Mouse (Mus musculus) regulatory T cell (primary cell): ENCODE data around the gene Fam131b.

Experiments used
- in situ Hi-C: fragments of 300-600 bp; cut with MboI, MseI; formaldehyde crosslinking; loops from one replicate; pipeline ENCODE4 v1.15.1; 2025; ENCODE audit warnings: high pct_unique_total_duplicates

Gene Fam131b

GRCm38 (mm10) chr6:42324482-42325267 lies at the start of gene Fam131b:
TSS of gene Fam131b (minus strand) at chr6:42324643.
- in situ Hi-C loops, result loop anchor here (25.0 kb wide), 1 partner anchor 263 kb away; the partner anchor contains the start of gene Tcaf3

- in situ Hi-C loops, result loop anchor here (10.0 kb wide), 1 partner anchor 211 kb away; no protein-coding TSS in a partner anchor
These were observed 49.4 kb upstream of the Fam131b start for GRCm38 (mm10) chr6:42373669-42374430.

GRCm38 (mm10) chr6:42372816-42373547 lies 48.5 kb upstream of the Fam131b start, which contains the start of gene Epha1:
TSS of gene Epha1 (minus strand) at chr6:42373268.
- in situ Hi-C loops, result loop anchor here (10.0 kb wide), 1 partner anchor 212 kb away; no protein-coding TSS in a partner anchor

- in situ Hi-C loops, result loop anchor here (10.0 kb wide), 1 partner anchor 212 kb away; no protein-coding TSS in a partner anchor
These were observed 48.0 kb upstream of the Fam131b start for GRCm38 (mm10) chr6:42372421-42372815.

- in situ Hi-C loops, result loop anchor here (10.0 kb wide), 1 partner anchor 213 kb away; no protein-coding TSS in a partner anchor
These were observed 47.6 kb upstream of the Fam131b start for GRCm38 (mm10) chr6:42372001-42372400.

- in situ Hi-C loops, result loop anchor here (10.0 kb wide), 1 partner anchor 214 kb away; no protein-coding TSS in a partner anchor
These were observed 46.4 kb upstream of the Fam131b start for GRCm38 (mm10) chr6:42370630-42371363.

GRCm38 (mm10) chr6:42369870-42370269 lies 45.4 kb upstream of the Fam131b start:
- in situ Hi-C loops, result loop anchor here (10.0 kb wide), 1 partner anchor 215 kb away; no protein-coding TSS in a partner anchor

- in situ Hi-C loops, result no loop called here
These were observed 40.8 kb upstream of the Fam131b start for GRCm38 (mm10) chr6:42365215-42365614.

GRCm38 (mm10) chr6:42364607-42365006 lies 40.2 kb upstream of the Fam131b start:
- in situ Hi-C loops, result no loop called here

- in situ Hi-C loops, result no loop called here
These were observed 39.6 kb upstream of the Fam131b start for GRCm38 (mm10) chr6:42364066-42364465.

GRCm38 (mm10) chr6:42362974-42363373 lies 38.5 kb upstream of the Fam131b start:
- in situ Hi-C loops, result no loop called here

- in situ Hi-C loops, result no loop called here
These were observed 38.1 kb upstream of the Fam131b start for GRCm38 (mm10) chr6:42362497-42362896.

GRCm38 (mm10) chr6:42362074-42362473 lies 37.6 kb upstream of the Fam131b start:
- in situ Hi-C loops, result no loop called here

GRCm38 (mm10) chr6:42361041-42361895 lies 36.8 kb upstream of the Fam131b start:
- in situ Hi-C loops, result no loop called here

- in situ Hi-C loops, result no loop called here
These were observed 35.9 kb upstream of the Fam131b start for GRCm38 (mm10) chr6:42360231-42360840.

- in situ Hi-C loops, result loop anchor here (5.0 kb wide), 1 partner anchor 92 kb away; no protein-coding TSS in a partner anchor
These were observed 35.1 kb upstream of the Fam131b start for GRCm38 (mm10) chr6:42359364-42360147.

- in situ Hi-C loops, result loop anchor here (5.0 kb wide), 1 partner anchor 92 kb away; no protein-coding TSS in a partner anchor
These were observed 34.5 kb upstream of the Fam131b start for GRCm38 (mm10) chr6:42358901-42359300.

- in situ Hi-C loops, result loop anchor here (5.0 kb wide), 1 partner anchor 91 kb away; no protein-coding TSS in a partner anchor
These were observed 33.5 kb upstream of the Fam131b start for GRCm38 (mm10) chr6:42357901-42358300.
